Mouse (Mus musculus): ENCODE measurements around the gene Pip5k1b. TPM values are rescaled to one million over a fixed set of nuclear protein-coding genes. Genes with fewer than 3 reads are reported as not detected.

Gene Pip5k1b
- polyA plus RNA-seq, 1 experiment: 3.1 TPM

GRCm38 (mm10) chr19:24514661-24515642 lies 40.7 kb downstream of the Pip5k1b start:
- H3K4me1 ChIP-seq (ENCODE audit: control insufficient read depth): peaks cover 96% of the 10 kb centered on the region
- no peaks in the 10 kb centered on the region for H3K27me3 ChIP-seq (ENCODE audit: control insufficient read depth)
- H3K4me3 ChIP-seq (replicated peaks): peak overlapping the region; percentile 34
- no peak for TF ChIP-seq TAL1 (IDR thresholded peaks at IDR 0.05; ENCODE audit: low read length)
- no peak for TF ChIP-seq GATA1 (IDR thresholded peaks at IDR 0.05; ENCODE audit: low read length)
- peaks cover 43% of the 10 kb centered on the region for H3K36me3 ChIP-seq (ENCODE audit: control insufficient read depth)
- H3K9me3 ChIP-seq (ENCODE audit: control insufficient read depth, low read length): no peaks in the 10 kb centered on the region

- H3K9me3 ChIP-seq (ENCODE audit: control insufficient read depth, low read length): no peaks in the 10 kb centered on the region
- H3K4me3 ChIP-seq (replicated peaks): peak overlapping the region; percentile 58
- H3K27me3 ChIP-seq (ENCODE audit: control insufficient read depth): no peaks in the 10 kb centered on the region
- TF ChIP-seq TAL1 (IDR thresholded peaks at IDR 0.05; ENCODE audit: low read length) (peak; percentile 98), GATA1 (IDR thresholded peaks at IDR 0.05; ENCODE audit: low read length) (peak; percentile 96)
- peaks cover 98% of the 10 kb centered on the region for H3K4me1 ChIP-seq (ENCODE audit: control insufficient read depth)
- peaks cover 53% of the 10 kb centered on the region for H3K36me3 ChIP-seq (ENCODE audit: control insufficient read depth)
These were observed 42.4 kb downstream of the Pip5k1b start for GRCm38 (mm10) chr19:24513105-24513843.

DNA sequence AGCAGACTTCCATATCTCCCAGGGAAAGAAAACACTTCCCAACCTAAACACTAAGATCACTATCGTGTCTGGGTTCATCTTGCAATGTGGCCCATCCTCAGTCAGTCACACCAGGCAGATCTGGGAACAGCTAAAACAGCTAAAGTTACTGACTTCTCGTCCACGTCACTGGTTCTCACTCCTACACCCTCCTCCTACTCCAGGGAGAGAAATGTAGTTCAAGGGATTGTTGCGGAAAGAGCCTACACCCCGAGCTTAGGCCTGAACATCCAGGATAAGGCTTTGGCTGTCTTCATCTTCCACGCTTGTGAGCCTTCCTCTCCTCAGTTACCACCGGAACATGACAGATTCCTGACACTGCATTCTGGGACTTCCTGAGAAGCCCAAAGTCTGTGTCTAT lies 43.7 kb downstream of the Pip5k1b start:
- peaks cover 48% of the 10 kb centered on the region for H3K36me3 ChIP-seq (ENCODE audit: control insufficient read depth)
- H3K4me3 ChIP-seq (replicated peaks): no peak overlapping the region
- TF ChIP-seq TAL1 (IDR thresholded peaks at IDR 0.05; ENCODE audit: low read length) (no peak), GATA1 (IDR thresholded peaks at IDR 0.05; ENCODE audit: low read length) (no peak)
- H3K9me3 ChIP-seq (ENCODE audit: control insufficient read depth, low read length): no peaks in the 10 kb centered on the region
- H3K4me1 ChIP-seq (ENCODE audit: control insufficient read depth): peaks cover 96% of the 10 kb centered on the region
- no peaks in the 10 kb centered on the region for H3K27me3 ChIP-seq (ENCODE audit: control insufficient read depth)

- no peak overlapping the region for H3K4me3 ChIP-seq (replicated peaks)
- H3K9me3 ChIP-seq (ENCODE audit: control insufficient read depth, low read length): no peaks in the 10 kb centered on the region
- peaks cover 85% of the 10 kb centered on the region for H3K4me1 ChIP-seq (ENCODE audit: control insufficient read depth)
- peaks cover 38% of the 10 kb centered on the region for H3K36me3 ChIP-seq (ENCODE audit: control insufficient read depth)
- no peaks in the 10 kb centered on the region for H3K27me3 ChIP-seq (ENCODE audit: control insufficient read depth)
- TF ChIP-seq TAL1 (IDR thresholded peaks at IDR 0.05; ENCODE audit: low read length) (no peak), GATA1 (IDR thresholded peaks at IDR 0.05; ENCODE audit: low read length) (no peak)
These were observed 46.3 kb downstream of the Pip5k1b start for GRCm38 (mm10) chr19:24509391-24509790.

GRCm38 (mm10) chr19:24508087-24508767 lies 47.4 kb downstream of the Pip5k1b start:
- no peaks in the 10 kb centered on the region for H3K9me3 ChIP-seq (ENCODE audit: control insufficient read depth, low read length)
- peaks cover 78% of the 10 kb centered on the region for H3K4me1 ChIP-seq (ENCODE audit: control insufficient read depth)
- TF ChIP-seq TAL1 (IDR thresholded peaks at IDR 0.05; ENCODE audit: low read length): no peak
- TF ChIP-seq GATA1 (IDR thresholded peaks at IDR 0.05; ENCODE audit: low read length): no peak
- H3K4me3 ChIP-seq (replicated peaks): no peak overlapping the region
- H3K36me3 ChIP-seq (ENCODE audit: control insufficient read depth): peaks cover 38% of the 10 kb centered on the region
- no peaks in the 10 kb centered on the region for H3K27me3 ChIP-seq (ENCODE audit: control insufficient read depth)

GRCm38 (mm10) chr19:24502736-24503421 lies 52.8 kb downstream of the Pip5k1b start:
- Histone ChIP-seq H3K36me3 (ENCODE audit: control insufficient read depth) (peaks cover 10% of the 10 kb centered on the region), H3K27me3 (ENCODE audit: control insufficient read depth) (no peaks in the 10 kb centered on the region), H3K9me3 (ENCODE audit: control insufficient read depth, low read length) (no peaks in the 10 kb centered on the region), H3K4me1 (ENCODE audit: control insufficient read depth) (peaks cover 43% of the 10 kb centered on the region), H3K4me3 (replicated peaks) (no peak overlapping the region)
- TF ChIP-seq GATA1 (IDR thresholded peaks at IDR 0.05; ENCODE audit: low read length) (no peak), TAL1 (IDR thresholded peaks at IDR 0.05; ENCODE audit: low read length) (no peak)

DNA sequence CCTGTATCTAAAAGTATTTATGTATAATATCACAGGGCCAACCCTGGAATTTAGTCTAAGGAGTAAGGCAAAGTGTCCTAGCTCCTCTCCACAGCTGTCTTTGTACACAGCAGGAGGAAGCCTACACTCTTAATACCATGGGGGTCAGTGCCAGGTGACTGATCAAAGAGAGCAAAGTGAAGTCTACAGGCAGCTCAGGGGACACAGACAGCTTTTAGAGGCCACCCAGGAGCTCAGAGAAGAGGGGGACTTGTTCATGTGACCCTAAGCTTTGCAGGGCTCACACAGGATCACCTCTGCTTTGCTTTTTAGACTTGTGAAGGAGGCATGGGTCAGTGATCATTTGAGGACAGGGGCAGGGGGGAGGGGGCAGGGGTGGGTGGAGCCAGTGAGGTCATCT lies 54.1 kb downstream of the Pip5k1b start:
- Histone ChIP-seq H3K4me1 (ENCODE audit: control insufficient read depth) (peaks cover 39% of the 10 kb centered on the region), H3K36me3 (ENCODE audit: control insufficient read depth) (peaks cover 12% of the 10 kb centered on the region)
- no peak for TF ChIP-seq GATA1 (IDR thresholded peaks at IDR 0.05; ENCODE audit: low read length)
- no peak for TF ChIP-seq TAL1 (IDR thresholded peaks at IDR 0.05; ENCODE audit: low read length)

GRCm38 (mm10) chr19:24500431-24500830 lies 55.2 kb downstream of the Pip5k1b start:
- peaks cover 34% of the 10 kb centered on the region for H3K4me1 ChIP-seq (ENCODE audit: control insufficient read depth)
- H3K36me3 ChIP-seq (ENCODE audit: control insufficient read depth): peaks cover 12% of the 10 kb centered on the region
- H3K9me3 ChIP-seq (ENCODE audit: control insufficient read depth, low read length): no peaks in the 10 kb centered on the region
- no peak overlapping the region for H3K4me3 ChIP-seq (replicated peaks)
- no peaks in the 10 kb centered on the region for H3K27me3 ChIP-seq (ENCODE audit: control insufficient read depth)
- TF ChIP-seq TAL1 (IDR thresholded peaks at IDR 0.05; ENCODE audit: low read length) (no peak), GATA1 (IDR thresholded peaks at IDR 0.05; ENCODE audit: low read length) (no peak)

More for the DNA sequence above, 54.1 kb downstream of the Pip5k1b start:
- Histone ChIP-seq H3K4me3 (replicated peaks) (no peak overlapping the region), H3K9me3 (ENCODE audit: control insufficient read depth, low read length) (no peaks in the 10 kb centered on the region), H3K27me3 (ENCODE audit: control insufficient read depth) (no peaks in the 10 kb centered on the region)
